Comparison of ENCODE assay signal across 9 mouse cellular contexts in the genomic region with DNA sequence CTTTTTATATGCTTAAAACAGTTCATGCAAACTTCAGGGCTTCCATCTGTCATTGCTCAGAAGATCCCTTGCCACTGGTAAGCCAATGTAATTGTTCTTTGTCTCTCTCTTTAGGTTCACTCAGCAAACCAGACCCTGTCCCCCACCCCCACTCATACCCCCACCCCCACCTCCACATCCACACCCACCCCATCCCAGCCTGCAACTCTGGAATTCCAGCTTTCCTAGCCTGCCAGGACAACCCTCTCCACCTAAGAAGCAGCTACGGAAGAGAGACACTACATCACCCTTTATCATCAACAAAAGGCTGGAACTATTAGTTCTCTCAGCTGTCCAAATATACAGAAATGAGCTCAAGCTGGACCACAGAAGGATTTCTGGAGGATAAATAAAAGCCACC. TPM values are rescaled to one million over a fixed set of nuclear protein-coding genes. Genes with fewer than 3 reads are reported as not detected.
DNase-seq lines count a peak whose midpoint lies in the region; ATAC-seq and TF ChIP-seq lines count a peak whose summit lies in the region.
"Had no signal": no experiment of that assay in that cellular context is flagged by ENCODE, and none has a peak within 500 bp of the region (broad histone marks: within the 10 kb centered on the region; RNA-seq: fewer than 3 reads in every experiment).

No protein-coding gene starts in this region.

- H3K9ac ChIP-seq in forebrain, embryonic 12.5 days, result no peak overlapping the region
- H3K9ac ChIP-seq in forebrain, postnatal 0 days, result no peak overlapping the region
- no peak overlapping the region for H3K9ac ChIP-seq in midbrain, embryonic 14.5 days (replicated peaks; ENCODE audit: low read length)
- peak overlapping the region; percentile 45 for H3K9ac ChIP-seq in intestine, embryonic 16.5 days (ENCODE audit: low read depth, low read length)
- H3K9ac ChIP-seq in stomach, embryonic 15.5 days, result no peak overlapping the region

- WGBS in forebrain, embryonic 12.5 days, result 50% methylated on average over 1 of the region's 1 CpGs
- 41% methylated on average over 1 of the region's 1 CpGs for WGBS in forebrain, postnatal 0 days
- WGBS in midbrain, embryonic 10.5 days, result 32% methylated on average over 1 of the region's 1 CpGs
- 52% methylated on average over 1 of the region's 1 CpGs for WGBS in midbrain, embryonic 14.5 days
- 17% methylated on average over 1 of the region's 1 CpGs for WGBS in intestine, embryonic 16.5 days
- 15% methylated on average over 1 of the region's 1 CpGs for WGBS in stomach, embryonic 15.5 days

- no peak for ATAC-seq in forebrain, embryonic 12.5 days (ENCODE audit: low FRiP score)
- ATAC-seq in forebrain, postnatal 0 days, result no peak
- no peak for ATAC-seq in midbrain, embryonic 14.5 days (ENCODE audit: low FRiP score, low TSS enrichment)
- ATAC-seq in intestine, embryonic 16.5 days, result no peak
- ATAC-seq in stomach, embryonic 15.5 days (ENCODE audit: insufficient read depth, low FRiP score, low read depth), result no peak
- ATAC-seq in inflammation-experienced regulatory T-cells, adult 6 months, result no peak
- ATAC-seq in megakaryocyte progenitor cell, adult 5-6 weeks (replicated peaks; ENCODE audit: poor library complexity), result no peak

- H3K27ac ChIP-seq in forebrain, embryonic 12.5 days, result no peak overlapping the region
- H3K27ac ChIP-seq in forebrain, postnatal 0 days (ENCODE audit: low read depth, low read length), result no peak overlapping the region
- peak overlapping the region; percentile 2 for H3K27ac ChIP-seq in midbrain, embryonic 10.5 days (replicated peaks)
- H3K27ac ChIP-seq in midbrain, embryonic 14.5 days (replicated peaks; ENCODE audit: low read depth, low read length), result no peak overlapping the region
- peak overlapping the region; percentile 15; the same call in 1 of the 2 replicates for H3K27ac ChIP-seq in intestine, embryonic 16.5 days (ENCODE audit: low read length)
- peak overlapping the region; percentile 49 for H3K27ac ChIP-seq in stomach, embryonic 15.5 days

- H3K36me3 ChIP-seq in forebrain, embryonic 12.5 days (replicated peaks), result no peaks in the 10 kb centered on the region
- H3K36me3 ChIP-seq in forebrain, postnatal 0 days (ENCODE audit: insufficient read depth), result no peaks in the 10 kb centered on the region
- no peaks in the 10 kb centered on the region for H3K36me3 ChIP-seq in midbrain, embryonic 10.5 days
- no peaks in the 10 kb centered on the region for H3K36me3 ChIP-seq in midbrain, embryonic 14.5 days (ENCODE audit: control insufficient read depth, insufficient read depth, low read length)
- no peaks in the 10 kb centered on the region for H3K36me3 ChIP-seq in intestine, embryonic 16.5 days (ENCODE audit: control insufficient read depth, insufficient read depth, low read length)
- H3K36me3 ChIP-seq in stomach, embryonic 15.5 days, result no peaks in the 10 kb centered on the region

- TF ChIP-seq CTCF in forebrain, postnatal 0 days (IDR thresholded peaks at IDR 0.05; ENCODE audit: low read depth), result no peak

- no peaks in the 10 kb centered on the region for H3K9me3 ChIP-seq in forebrain, embryonic 12.5 days
- H3K9me3 ChIP-seq in forebrain, postnatal 0 days (ENCODE audit: low read length), result no peaks in the 10 kb centered on the region
- H3K9me3 ChIP-seq in midbrain, embryonic 10.5 days (replicated peaks), result no peaks in the 10 kb centered on the region
- H3K9me3 ChIP-seq in midbrain, embryonic 14.5 days (ENCODE audit: control insufficient read depth, low read length), result no peaks in the 10 kb centered on the region
- H3K9me3 ChIP-seq in intestine, embryonic 16.5 days (ENCODE audit: control insufficient read depth, low read length), result no peaks in the 10 kb centered on the region
- H3K9me3 ChIP-seq in stomach, embryonic 15.5 days, result no peaks in the 10 kb centered on the region

- H3K4me1 ChIP-seq in forebrain, embryonic 12.5 days, result no peaks in the 10 kb centered on the region
- H3K4me1 ChIP-seq in forebrain, postnatal 0 days (ENCODE audit: insufficient read depth), result no peaks in the 10 kb centered on the region
- H3K4me1 ChIP-seq in midbrain, embryonic 10.5 days, result peaks cover 18% of the 10 kb centered on the region
- no peaks in the 10 kb centered on the region for H3K4me1 ChIP-seq in midbrain, embryonic 14.5 days (ENCODE audit: control insufficient read depth, insufficient read depth, low read length)
- peaks cover 6% of the 10 kb centered on the region for H3K4me1 ChIP-seq in intestine, embryonic 16.5 days (ENCODE audit: control insufficient read depth, insufficient read depth, low read length)
- no peaks in the 10 kb centered on the region for H3K4me1 ChIP-seq in stomach, embryonic 15.5 days

- no peaks in the 10 kb centered on the region for H3K27me3 ChIP-seq in forebrain, embryonic 12.5 days
- no peaks in the 10 kb centered on the region for H3K27me3 ChIP-seq in forebrain, postnatal 0 days (ENCODE audit: insufficient read depth, low read length)
- no peaks in the 10 kb centered on the region for H3K27me3 ChIP-seq in midbrain, embryonic 10.5 days (ENCODE audit: low read depth, poor library complexity, severe bottlenecking)
- no peaks in the 10 kb centered on the region for H3K27me3 ChIP-seq in midbrain, embryonic 14.5 days (ENCODE audit: control insufficient read depth, insufficient read depth, low read length)
- H3K27me3 ChIP-seq in intestine, embryonic 16.5 days (replicated peaks; ENCODE audit: control insufficient read depth, insufficient read depth, low read length), result no peaks in the 10 kb centered on the region
- no peaks in the 10 kb centered on the region for H3K27me3 ChIP-seq in stomach, embryonic 15.5 days (replicated peaks)

- H3K4me2 ChIP-seq in forebrain, embryonic 12.5 days, result peak overlapping the region; percentile 2; the same call in 1 of the 2 replicates
- no peak overlapping the region for H3K4me2 ChIP-seq in forebrain, postnatal 0 days (ENCODE audit: low read depth)
- no peak overlapping the region for H3K4me2 ChIP-seq in midbrain, embryonic 14.5 days (ENCODE audit: low read length)
- peak overlapping the region; percentile 55 for H3K4me2 ChIP-seq in intestine, embryonic 16.5 days (ENCODE audit: low read depth, low read length)
- peak overlapping the region; percentile 53 for H3K4me2 ChIP-seq in stomach, embryonic 15.5 days

- DNase-seq in forebrain, postnatal 0 days, result no peak
- no peak for DNase-seq in midbrain, embryonic 10.5 days (ENCODE audit: low spot score)
- no peak for DNase-seq in midbrain, embryonic 14.5 days
- DNase-seq: cerebellum, postnatal 25 days had no signal

- H3K4me3 ChIP-seq in forebrain, embryonic 12.5 days (replicated peaks), result no peak overlapping the region
- no peak overlapping the region for H3K4me3 ChIP-seq in forebrain, postnatal 0 days (ENCODE audit: low read depth, low read length)
- peak overlapping the region; percentile 14; the same call in 1 of the 2 replicates for H3K4me3 ChIP-seq in midbrain, embryonic 10.5 days
- no peak overlapping the region for H3K4me3 ChIP-seq in midbrain, embryonic 14.5 days (replicated peaks; ENCODE audit: low read depth, low read length)
- peak overlapping the region; percentile 39 for H3K4me3 ChIP-seq in intestine, embryonic 16.5 days (ENCODE audit: low read length)
- H3K4me3 ChIP-seq in stomach, embryonic 15.5 days (replicated peaks), result peak overlapping the region; percentile 38

RNA-seq across cellular contexts. Expression of gene Tfpi, which starts 1.0 kb away (rescaled TPM):
- polyA plus RNA-seq in forebrain, embryonic 12.5 days (2016; fragmentation: Nextera tagmentation; extraction: Ambion mirVana), result 9.0 and 9.4 TPM in 2 replicates
- total RNA-seq in forebrain, postnatal 0 days (2014; rRNA removed), result 11.6 and 16.2 TPM in 2 replicates
- 11.4 and 11.7 TPM in 2 replicates for polyA plus RNA-seq in forebrain, postnatal 0 days (2015; fragmentation: Nextera tagmentation; extraction: Ambion mirVana)
- 16.5 and 17.2 TPM in 2 replicates for polyA plus RNA-seq in midbrain, embryonic 10.5 days (2016; fragmentation: Nextera tagmentation; extraction: Ambion mirVana)
- polyA plus RNA-seq in midbrain, embryonic 14.5 days (2014; fragmentation: Nextera tagmentation; extraction: Ambion mirVana), result 5.5 and 17.7 TPM in 2 replicates
- 36.5 and 39.3 TPM in 2 replicates for polyA plus RNA-seq in intestine, embryonic 16.5 days (2015; fragmentation: Nextera tagmentation; extraction: Ambion mirVana)
- 44.2 and 47.4 TPM in 2 replicates for polyA plus RNA-seq in stomach, embryonic 15.5 days (2015; fragmentation: Nextera tagmentation; extraction: Ambion mirVana)
- polyA plus RNA-seq in inflammation-experienced regulatory T-cells, adult 6 months (2017; shearing (Covaris generic)), result 1 to 10 TPM; 1.6 to 4.9 (median 4.2) TPM
- total RNA-seq in megakaryocyte progenitor cell, adult 5-6 weeks (2015), result 68.1 and 70.0 TPM in 2 replicates
- total RNA-seq in megakaryocyte progenitor cell, adult 5-6 weeks (2017), result 56.1 and 62.7 TPM in 2 replicates

RNA-seq across cellular contexts. Expression of gene Calcrl, which starts 50.4 kb away (rescaled TPM):
- polyA plus RNA-seq in forebrain, embryonic 12.5 days (2016; fragmentation: Nextera tagmentation; extraction: Ambion mirVana), result 10.3 and 11.0 TPM in 2 replicates
- 12.5 and 14.1 TPM in 2 replicates for total RNA-seq in forebrain, postnatal 0 days (2014; rRNA removed)
- polyA plus RNA-seq in forebrain, postnatal 0 days (2015; fragmentation: Nextera tagmentation; extraction: Ambion mirVana), result 3.9 and 6.1 TPM in 2 replicates
- 11.3 and 13.4 TPM in 2 replicates for polyA plus RNA-seq in midbrain, embryonic 10.5 days (2016; fragmentation: Nextera tagmentation; extraction: Ambion mirVana)
- polyA plus RNA-seq in midbrain, embryonic 14.5 days (2014; fragmentation: Nextera tagmentation; extraction: Ambion mirVana), result 3.5 and 10.6 TPM in 2 replicates
- 22.7 and 22.9 TPM in 2 replicates for polyA plus RNA-seq in intestine, embryonic 16.5 days (2015; fragmentation: Nextera tagmentation; extraction: Ambion mirVana)
- 33.8 and 38.3 TPM in 2 replicates for polyA plus RNA-seq in stomach, embryonic 15.5 days (2015; fragmentation: Nextera tagmentation; extraction: Ambion mirVana)
- 10 to 100 TPM; 28.9 to 33.5 (median 29.7) TPM for polyA plus RNA-seq in inflammation-experienced regulatory T-cells, adult 6 months (2017; shearing (Covaris generic))
- total RNA-seq in megakaryocyte progenitor cell, adult 5-6 weeks (2015), result 11.1 and 17.5 TPM in 2 replicates
- 41.4 and 51.3 TPM in 2 replicates for total RNA-seq in megakaryocyte progenitor cell, adult 5-6 weeks (2017)

Comparison
In these comparisons a context has a peak if more than half of its experiments do, and no peak if none do; other contexts are left out.
1. H3K27ac ChIP-seq: peak in midbrain, embryonic 10.5 days (single experiment), intestine, embryonic 16.5 days (single experiment) and stomach, embryonic 15.5 days (single experiment); none in forebrain, embryonic 12.5 days (single experiment), forebrain, postnatal 0 days (single experiment) and midbrain, embryonic 14.5 days (single experiment).
2. H3K4me2 ChIP-seq: peak in forebrain, embryonic 12.5 days (single experiment), intestine, embryonic 16.5 days (single experiment) and stomach, embryonic 15.5 days (single experiment); none in forebrain, postnatal 0 days (single experiment) and midbrain, embryonic 14.5 days (single experiment).
3. H3K4me3 ChIP-seq: peak in midbrain, embryonic 10.5 days (single experiment), intestine, embryonic 16.5 days (single experiment) and stomach, embryonic 15.5 days (single experiment); none in forebrain, embryonic 12.5 days (single experiment), forebrain, postnatal 0 days (single experiment) and midbrain, embryonic 14.5 days (single experiment).